Mouse (Mus musculus): Measurements from ENCODE around the gene Akp3. TPM values are rescaled to one million over a fixed set of nuclear protein-coding genes. Genes with fewer than 3 reads are reported as not detected.

Gene Akp3
- not detected in 2 replicates for polyA plus RNA-seq (2012; rRNA removed)

GRCm38 (mm10) chr1:87124673-87125072 is at the start of gene Akp3:
Akp3 (plus strand) TSS chr1:87124973.

DNA sequence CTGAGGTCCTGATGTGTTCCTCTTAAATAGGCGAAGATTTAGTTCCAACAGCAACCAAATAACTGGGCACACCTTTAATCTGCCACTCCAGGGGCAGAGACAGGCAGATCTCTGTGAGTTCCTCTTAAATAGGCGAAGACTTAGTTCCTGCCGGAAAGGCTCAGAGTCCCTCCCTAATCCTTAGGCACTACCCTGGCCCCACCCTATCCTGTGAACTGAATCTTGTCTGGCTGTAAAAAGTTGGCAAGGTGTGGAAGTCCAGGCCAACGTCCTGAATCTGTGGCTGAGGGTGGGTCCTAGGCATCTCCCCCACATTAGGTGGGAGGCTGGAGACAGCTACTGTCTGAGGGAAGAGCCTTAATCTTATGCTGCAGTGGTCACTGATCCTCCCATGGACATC is 34.9 kb upstream of the Akp3 start, which contains the start of gene Alppl2:
Gene Alppl2, minus strand, starts transcription at position 101 of the 400 bp plus-strand sequence.

GRCm38 (mm10) chr1:87101411-87101810 is 23.4 kb upstream of the Akp3 start, which contains the start of gene Alpi:
Alpi (minus strand) TSS chr1:87101606.

GRCm38 (mm10) chr1:87156199-87156587 is 31.4 kb downstream of the Akp3 start, which contains the start of gene Ecel1:
Ecel1 (minus strand) TSS chr1:87156521.

Other genes starting within 250 kb of the Akp3 start
- not detected in 2 replicates for gene Alppl2, start 35.0 kb upstream of the Akp3 start, polyA plus RNA-seq (2012; rRNA removed)
- gene Alpi, start 23.4 kb upstream of the Akp3 start, polyA plus RNA-seq (2012; rRNA removed), result not detected in 2 replicates
- 0.03 TPM in 1 of 2 replicates, not detected in the other for gene Ecel1, start 31.5 kb downstream of the Akp3 start, polyA plus RNA-seq (2012; rRNA removed)
- not detected in 2 replicates for gene Prss56, start 58.3 kb downstream of the Akp3 start, polyA plus RNA-seq (2012; rRNA removed)
- 0.01 and 0.21 TPM in 2 replicates for gene Chrnd, start 65.6 kb downstream of the Akp3 start, polyA plus RNA-seq (2012; rRNA removed)
- 0.88 TPM in 1 of 2 replicates, not detected in the other for gene Chrng, start 79.7 kb downstream of the Akp3 start, polyA plus RNA-seq (2012; rRNA removed)
- gene Eif4e2, start 88.9 kb downstream of the Akp3 start, polyA plus RNA-seq (2012; rRNA removed), result 35.8 and 38.3 TPM in 2 replicates
- gene Efhd1, start 139.4 kb downstream of the Akp3 start, polyA plus RNA-seq (2012; rRNA removed), result not detected in 2 replicates
- 18.5 and 19.0 TPM in 2 replicates for gene Gigyf2, start 202.0 kb downstream of the Akp3 start, polyA plus RNA-seq (2012; rRNA removed)